Mouse (Mus musculus) layer of hippocampus, adult 18-20 months (tissue): Measurements from ENCODE around the gene Dip2c. TPM values are rescaled to one million over a fixed set of nuclear protein-coding genes. Genes with fewer than 3 reads are reported as not detected.
A peak's percentile ranks its signal among the peaks of the same experiment; 100 is the strongest.

Source experiments
- DNase-seq, 2 experiments: peaks; one replicate each; pipeline ENCODE4 v3.0.0; 2022; ENCODE audit warnings: low spot score in 2 of 2
- long read RNA-seq: library from polyadenylated mRNA; stranded (forward); transcript quantifications from one replicate; pipeline ENCODE4 v2.0.0, GENCODE M21; 2021
- total RNA-seq, 2 experiments: library from RNA; stranded (reverse); gene quantifications; 2 replicates each; pipeline ENCODE4 v1.2.3; 2021

Dip2c gene
- 10 to 100 TPM; 65.4 to 67.7 TPM for total RNA-seq
- long read RNA-seq, partial matches to known transcripts, result 17 of 26 reads
- long read RNA-seq, other reads (novel, unspliced or antisense), result 9 of 26 reads

- DNase-seq, result peak; percentile 80 to 89
Measured at GRCm38 (mm10) chr13:9276322-9276855, at the start of gene Dip2c. Dip2c (plus strand) TSS chr13:9276528.

- peak; percentile 13 to 49 for DNase-seq
Measured at GRCm38 (mm10) chr13:9227078-9227477, 49.2 kb upstream of the Dip2c start.

- no peak for DNase-seq
Measured at GRCm38 (mm10) chr13:9237495-9237894, 38.8 kb upstream of the Dip2c start.

- DNase-seq, result no peak
Measured at GRCm38 (mm10) chr13:9239127-9239526, 37.2 kb upstream of the Dip2c start.

- peak; percentile 59 to 85 for DNase-seq
Measured at GRCm38 (mm10) chr13:9239631-9240236, 36.6 kb upstream of the Dip2c start.

GRCm38 (mm10) chr13:9261748-9262147 is 14.6 kb upstream of the Dip2c start:
- no peak for DNase-seq

- DNase-seq, result no peak
Measured at GRCm38 (mm10) chr13:9265516-9265915, 10.8 kb upstream of the Dip2c start.

GRCm38 (mm10) chr13:9276856-9277620 is 710 bp downstream of the Dip2c start:
- peak; percentile 45 to 58 for DNase-seq

GRCm38 (mm10) chr13:9277621-9277960 is 1.3 kb downstream of the Dip2c start:
- DNase-seq, result peak; percentile 17 to 27

- DNase-seq, result no peak
Measured at GRCm38 (mm10) chr13:9278636-9279035, 2.3 kb downstream of the Dip2c start.

GRCm38 (mm10) chr13:9283050-9283449 is 6.7 kb downstream of the Dip2c start:
- peak in 1 of 2 experiments; percentile 30 for DNase-seq

GRCm38 (mm10) chr13:9289916-9290315 is 13.6 kb downstream of the Dip2c start:
- no peak for DNase-seq

- DNase-seq, result no peak
Measured at GRCm38 (mm10) chr13:9296285-9296684, 20.0 kb downstream of the Dip2c start.

GRCm38 (mm10) chr13:9297266-9297665 is 20.9 kb downstream of the Dip2c start:
- no peak for DNase-seq

- no peak for DNase-seq
Measured at GRCm38 (mm10) chr13:9297689-9298088, 21.4 kb downstream of the Dip2c start.

- no peak for DNase-seq
Measured at GRCm38 (mm10) chr13:9299657-9300056, 23.3 kb downstream of the Dip2c start.

- no peak for DNase-seq
Measured at GRCm38 (mm10) chr13:9308863-9309262, 32.5 kb downstream of the Dip2c start.

GRCm38 (mm10) chr13:9310806-9311205 is 34.5 kb downstream of the Dip2c start:
- DNase-seq, result no peak

GRCm38 (mm10) chr13:9312916-9313315 is 36.6 kb downstream of the Dip2c start:
- DNase-seq, result no peak

- DNase-seq, result no peak
Measured at GRCm38 (mm10) chr13:9314099-9314712, 37.9 kb downstream of the Dip2c start.

GRCm38 (mm10) chr13:9314713-9315112 is 38.4 kb downstream of the Dip2c start:
- DNase-seq, result no peak

- DNase-seq, result no peak
Measured at GRCm38 (mm10) chr13:9319745-9320144, 43.4 kb downstream of the Dip2c start.
